Mouse (Mus musculus) lung, adult 2 months (tissue): ENCODE results near the gene Spag8.

Experiments used
- CTCF ChIP-seq: fragments of 200-500 bp; IDR thresholded peaks from 2 replicates; pipeline ENCODE4 v1.5.1; 2011; ENCODE audit warnings: mild to moderate bottlenecking, low read length, control low read depth; ENCODE audit not compliant: insufficient read depth
- POLR2A ChIP-seq: fragments of 200-500 bp; IDR thresholded peaks from 2 replicates; pipeline ENCODE4 v1.6.1; 2011; ENCODE audit warnings: low read depth, mild to moderate bottlenecking, control low read depth, low read length, borderline replicate concordance; ENCODE audit errors: extremely low read depth

GRCm38 (mm10) chr4:43666412-43666811 is 13.0 kb upstream of the Spag8 start:
- TF ChIP-seq POLR2A, result no peak
- 0 out of 2 replicates have a peak, but pooled peaks have one; percentile 11 for TF ChIP-seq CTCF
